Mouse (Mus musculus): Measurements from ENCODE around the gene Gnao1. TPM values are rescaled to one million over a fixed set of nuclear protein-coding genes. Genes with fewer than 3 reads are reported as not detected.
A peak's percentile ranks its signal among the peaks of the same experiment; 100 is the strongest.

Gnao1 gene
- total RNA-seq (2021): 1 to 10 TPM; 7.0 to 9.8 TPM
- long read RNA-seq, experiment 1: 0 reads
- long read RNA-seq, experiment 2, partial matches to known transcripts: 1 of 2 reads
- long read RNA-seq, experiment 2, other reads (novel, unspliced or antisense): 0 of 2 reads

DNA sequence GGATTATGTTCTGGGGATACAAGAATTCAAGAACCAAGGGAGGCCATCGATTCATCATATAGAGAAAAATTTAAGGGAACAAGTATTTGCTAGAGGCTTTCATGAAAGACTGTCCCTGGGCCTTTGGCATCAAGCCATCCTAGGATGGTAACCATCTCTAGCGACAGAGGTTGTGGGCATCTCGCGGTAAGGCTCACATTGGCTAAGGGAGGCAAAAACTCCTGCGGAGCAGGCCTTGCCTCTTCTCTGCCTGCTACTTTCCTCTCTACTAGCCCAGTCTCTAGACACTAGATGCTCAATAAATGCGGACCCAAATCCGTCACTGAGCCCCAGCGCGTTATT lies at the start of gene Gnao1:
Gene Gnao1 (plus strand): TSS at position 281 of the 342 bp plus-strand sequence.
- intact Hi-C loops (cut with DNase I): loop anchor here (5.0 to 10.0 kb wide), 2 partner anchors 95 to 147 kb away; no protein-coding TSS in a partner anchor
- no peak for DNase-seq

DNA sequence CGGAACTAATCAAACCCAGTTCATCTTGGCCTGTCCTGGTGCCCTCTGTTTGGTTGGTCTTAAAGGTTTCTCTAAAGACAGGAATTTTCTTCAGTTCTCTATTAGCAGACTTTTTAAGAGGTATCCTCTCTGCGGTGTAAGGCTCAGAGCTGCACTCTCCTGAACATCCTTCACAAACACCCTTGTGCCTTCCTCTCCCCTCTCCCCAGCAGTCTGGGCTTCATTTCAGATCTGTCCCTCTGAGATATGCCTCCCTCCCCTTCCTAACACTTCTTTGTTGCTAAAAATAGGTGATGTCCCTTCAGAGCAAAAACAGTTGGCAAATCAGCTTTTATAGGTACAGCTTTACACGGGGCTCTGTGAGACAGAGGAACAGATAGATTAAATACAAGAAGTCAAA lies 32.2 kb upstream of the Gnao1 start:
- DNase-seq: no peak
- intact Hi-C loops (cut with DNase I): no loop called here

DNA sequence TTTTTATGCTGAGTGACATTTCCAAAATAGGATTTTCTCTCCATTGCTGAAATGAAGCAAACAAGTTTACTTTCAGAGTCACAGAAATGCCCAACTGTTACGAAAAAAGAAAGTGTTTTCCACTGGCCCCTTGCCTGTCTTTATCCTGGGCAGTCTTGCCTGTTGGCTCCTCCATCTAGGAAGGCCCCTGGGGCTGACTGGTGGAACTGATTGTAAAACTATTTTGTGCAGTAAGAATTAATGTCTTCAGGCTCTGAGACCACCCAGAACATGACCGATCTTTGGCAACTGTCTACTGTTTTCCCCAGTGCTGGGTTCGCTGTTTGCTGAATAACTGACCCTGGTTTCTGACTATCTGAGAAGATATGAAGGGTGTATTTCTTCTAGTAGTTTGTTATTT lies 540 bp upstream of the Gnao1 start:
- intact Hi-C loops (cut with DNase I): no loop called here
- no peak for DNase-seq

DNA sequence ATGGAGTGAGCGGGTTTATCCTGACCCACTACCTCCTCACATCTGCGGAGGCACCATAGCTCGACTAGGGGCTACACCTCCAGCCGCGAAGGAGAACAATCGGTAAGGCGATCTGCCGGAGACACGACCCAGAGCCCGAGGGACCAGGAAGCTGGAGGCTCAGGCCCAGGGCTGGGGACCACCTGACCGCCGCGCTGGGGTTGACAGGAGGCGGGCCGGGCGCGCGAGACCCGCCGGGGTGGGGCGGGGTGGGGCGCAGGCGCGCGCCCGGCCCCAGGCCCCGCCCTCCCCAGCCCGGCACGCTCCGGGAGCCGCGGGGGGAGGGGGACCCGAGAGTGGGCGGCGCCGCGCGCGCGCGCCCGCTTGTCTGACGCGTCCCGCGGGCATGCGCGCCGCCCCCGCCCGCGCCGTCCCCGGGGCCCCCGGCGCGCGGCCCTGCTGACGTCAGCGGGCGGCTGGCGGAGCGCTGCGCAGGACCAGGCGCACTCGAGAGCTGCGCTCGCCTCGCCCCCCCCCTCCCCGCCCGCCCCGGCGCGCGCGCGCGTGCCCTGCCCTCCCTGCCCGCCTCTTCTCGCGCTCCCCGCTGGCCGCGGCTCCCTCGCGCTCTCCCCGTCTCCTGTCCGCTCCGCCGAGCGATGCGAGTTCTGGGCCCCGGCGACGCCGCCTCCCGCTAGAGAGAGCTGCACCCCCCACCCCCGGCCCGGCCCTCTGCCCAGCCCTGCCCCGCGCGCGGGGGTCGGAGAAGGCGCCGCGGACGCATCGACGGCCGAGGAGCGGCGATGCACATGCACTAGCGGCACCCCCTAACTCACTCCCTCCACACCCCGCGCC lies 477 bp downstream of the Gnao1 start:
- intact Hi-C loops (cut with DNase I): loop anchor here (5.0 to 10.0 kb wide), 2 partner anchors 95 to 148 kb away; no protein-coding TSS in a partner anchor
- DNase-seq: peak; percentile 62 to 84

DNA sequence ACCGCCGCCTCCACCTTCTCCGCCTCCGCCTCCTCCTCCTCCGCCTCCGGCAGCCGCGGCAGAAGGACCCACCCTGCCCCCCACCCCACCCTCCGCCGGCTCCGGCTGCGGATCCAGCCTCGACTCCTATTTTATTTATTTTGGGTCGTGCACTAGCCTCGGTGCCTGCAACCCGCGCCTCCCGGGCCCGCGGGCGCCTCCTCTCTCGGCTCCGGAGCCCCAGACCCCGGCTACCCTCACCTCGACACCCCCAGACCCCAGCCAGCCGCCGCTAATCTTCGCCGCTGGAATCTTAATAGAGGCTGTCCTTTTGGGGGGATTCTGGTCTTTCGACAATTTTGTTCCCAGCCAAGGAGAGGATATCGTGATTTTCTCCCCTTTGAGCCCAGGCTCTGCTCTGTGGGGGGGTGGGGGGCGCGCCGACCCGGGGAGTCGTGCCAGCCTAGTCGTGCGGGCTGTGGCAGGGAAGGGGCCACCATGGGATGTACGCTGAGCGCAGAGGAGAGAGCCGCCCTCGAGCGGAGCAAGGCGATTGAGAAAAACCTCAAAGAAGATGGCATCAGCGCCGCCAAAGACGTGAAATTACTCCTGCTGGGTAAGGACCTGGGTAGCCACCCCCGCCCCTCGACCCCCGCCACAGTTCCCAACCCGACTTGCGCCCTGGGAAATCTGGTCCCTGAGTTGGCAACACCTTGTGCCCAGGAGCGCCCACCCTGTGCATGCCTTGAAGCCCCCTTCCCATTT lies 1.3 kb downstream of the Gnao1 start:
- no peak for DNase-seq
- intact Hi-C loops (cut with DNase I): loop anchor here (5.0 to 10.0 kb wide), 2 partner anchors 94 to 149 kb away; no protein-coding TSS in a partner anchor

DNA sequence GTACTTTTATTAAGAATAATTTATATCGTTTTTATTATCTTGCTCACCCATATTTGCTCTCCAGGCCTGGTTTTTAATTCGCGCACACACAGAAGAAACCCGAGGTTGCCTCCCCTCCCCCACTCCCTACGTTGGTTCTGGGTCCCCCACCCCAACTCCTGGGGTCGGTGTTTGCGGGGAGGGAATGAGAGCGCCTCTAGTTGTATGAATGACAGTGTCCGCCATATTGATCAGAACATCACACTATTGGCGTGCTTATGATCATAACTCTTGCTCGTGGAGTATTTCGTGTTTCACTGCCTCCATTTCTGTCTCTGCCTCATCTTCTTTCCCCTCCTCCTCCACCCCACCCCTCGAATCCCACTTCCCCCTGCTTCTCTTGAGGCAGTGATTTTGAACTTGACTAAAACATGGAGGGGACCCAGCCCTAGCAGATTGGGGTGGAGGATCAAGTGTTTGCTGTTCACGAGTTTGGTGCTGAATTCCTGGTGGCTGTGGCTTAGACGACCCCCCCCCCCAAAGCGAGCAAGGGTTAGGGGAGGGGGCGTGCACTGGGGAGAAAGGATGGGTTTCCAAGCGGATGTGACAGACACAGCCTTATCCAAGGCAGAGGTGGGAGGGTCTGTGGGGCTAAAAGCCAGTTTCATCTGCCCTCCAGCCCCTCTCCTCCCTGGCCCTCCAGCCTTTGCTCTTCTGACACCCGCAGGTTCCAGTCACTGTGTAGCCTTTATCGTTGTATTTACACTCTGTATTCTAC lies 2.1 kb downstream of the Gnao1 start:
- intact Hi-C loops (cut with DNase I): loop anchor here (2.0 to 10.0 kb wide), 3 partner anchors 93 to 150 kb away; no protein-coding TSS in a partner anchor
- no peak for DNase-seq

DNA sequence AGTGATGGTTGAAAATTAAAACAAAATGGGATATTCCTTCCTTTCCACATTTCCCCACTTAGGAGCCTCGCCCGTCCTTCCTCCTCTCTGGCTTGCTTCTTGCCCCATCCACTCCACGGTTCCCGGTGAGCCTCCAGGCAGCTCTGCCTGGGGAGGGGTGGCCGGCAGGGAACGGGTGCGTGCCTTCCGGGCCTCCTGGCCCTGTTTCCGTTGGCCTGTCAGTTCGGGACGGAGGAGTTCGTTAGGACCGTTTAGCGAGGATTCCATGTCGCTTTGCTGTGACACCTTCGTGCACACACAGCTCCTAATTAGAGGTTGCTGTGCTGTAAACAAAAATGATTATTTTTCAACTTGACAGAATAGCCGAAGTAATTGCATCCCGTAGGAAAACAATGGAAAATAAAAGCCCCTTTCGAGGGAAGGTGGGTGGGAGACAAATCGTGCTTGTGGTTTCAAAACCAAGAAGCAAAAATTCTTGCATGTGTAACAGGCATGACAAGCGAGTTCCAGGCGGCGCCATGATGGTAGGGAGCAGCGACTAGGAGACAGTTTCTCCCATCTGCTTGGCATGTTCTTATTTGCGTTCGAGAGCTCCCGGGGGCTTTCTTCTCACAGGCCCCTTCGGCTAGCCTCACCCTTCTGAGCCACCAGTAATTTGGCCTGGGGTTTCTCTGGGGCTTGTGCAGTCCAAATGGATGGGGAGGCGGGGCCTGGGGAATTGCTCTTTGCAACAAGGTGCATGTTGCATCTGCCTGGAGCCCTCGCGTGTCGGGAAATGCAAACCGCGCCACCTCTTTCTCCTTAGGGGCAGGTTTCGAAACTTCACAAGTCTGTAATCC lies 3.0 kb downstream of the Gnao1 start:
- no peak for DNase-seq
- intact Hi-C loops (cut with DNase I): loop anchor here (2.0 to 10.0 kb wide), 3 partner anchors 92 to 150 kb away; no protein-coding TSS in a partner anchor

DNA sequence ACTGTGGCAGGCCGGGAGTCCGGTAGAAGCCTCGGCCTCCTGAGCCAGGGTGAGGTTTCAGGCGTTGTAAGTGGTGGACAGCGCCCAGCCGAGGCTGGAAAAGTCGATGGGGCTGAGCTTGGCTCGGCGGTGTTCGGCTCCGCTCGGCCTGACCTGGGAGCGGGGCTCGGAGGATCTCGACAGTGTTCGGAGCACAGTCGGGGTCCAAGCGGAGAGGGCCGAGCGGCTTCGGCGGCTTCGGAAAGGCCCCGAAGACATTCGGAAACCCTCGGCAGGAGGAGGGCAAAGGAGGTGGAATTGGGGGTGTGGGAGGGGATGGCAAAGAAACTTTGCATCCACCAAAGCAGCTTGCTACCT lies 3.6 kb downstream of the Gnao1 start:
- intact Hi-C loops (cut with DNase I): loop anchor here (2.0 to 10.0 kb wide), 3 partner anchors 91 to 151 kb away; no protein-coding TSS in a partner anchor
- peak; percentile 84 to 86 for DNase-seq

DNA sequence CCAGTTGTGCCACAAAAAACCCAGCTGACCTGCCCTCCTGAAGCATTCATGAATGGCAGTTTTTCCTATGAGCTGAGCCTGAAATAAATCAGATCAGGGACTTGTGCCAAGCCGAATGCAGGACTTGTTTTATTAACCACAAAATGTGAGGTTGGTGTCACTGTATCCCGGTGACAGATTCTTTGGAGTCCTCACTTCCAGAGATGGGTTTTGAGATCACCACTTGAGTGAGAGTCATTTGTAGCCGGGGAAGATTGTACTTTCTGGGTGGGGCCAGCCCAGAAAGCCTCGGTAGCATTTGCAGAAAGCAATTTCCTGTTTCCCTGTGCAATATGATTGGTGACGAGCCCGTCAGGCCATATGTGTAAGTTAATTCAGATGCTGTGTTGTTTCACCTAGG lies 4.5 kb downstream of the Gnao1 start:
- intact Hi-C loops (cut with DNase I): loop anchor here (5.0 to 10.0 kb wide), 2 partner anchors 91 to 152 kb away; no protein-coding TSS in a partner anchor

DNA sequence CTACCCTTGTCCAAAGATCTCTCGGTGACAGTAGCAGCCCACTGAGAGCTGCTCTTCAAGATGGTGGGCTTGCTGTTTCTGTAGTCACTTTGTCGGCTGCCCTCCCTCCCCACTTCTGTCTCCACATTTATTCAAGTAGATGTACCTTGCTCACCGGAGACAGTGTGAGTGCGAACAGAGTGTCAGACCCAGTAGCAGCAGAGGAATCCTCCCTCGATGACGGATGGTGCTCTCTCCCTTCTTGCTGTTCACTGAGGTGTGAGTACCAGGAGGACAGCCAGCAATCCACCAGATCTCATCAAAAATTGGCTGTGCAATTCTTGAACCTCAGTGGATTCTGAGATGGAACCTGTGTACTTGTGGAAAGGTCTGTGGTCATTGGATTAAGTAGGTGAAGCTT lies 6.5 kb downstream of the Gnao1 start:
- intact Hi-C loops (cut with DNase I): loop anchor here (10.0 kb wide), 1 partner anchor 89 kb away; no protein-coding TSS in a partner anchor
- DNase-seq: no peak

More for the DNA sequence above, 4.5 kb downstream of the Gnao1 start:
- DNase-seq: no peak

DNA sequence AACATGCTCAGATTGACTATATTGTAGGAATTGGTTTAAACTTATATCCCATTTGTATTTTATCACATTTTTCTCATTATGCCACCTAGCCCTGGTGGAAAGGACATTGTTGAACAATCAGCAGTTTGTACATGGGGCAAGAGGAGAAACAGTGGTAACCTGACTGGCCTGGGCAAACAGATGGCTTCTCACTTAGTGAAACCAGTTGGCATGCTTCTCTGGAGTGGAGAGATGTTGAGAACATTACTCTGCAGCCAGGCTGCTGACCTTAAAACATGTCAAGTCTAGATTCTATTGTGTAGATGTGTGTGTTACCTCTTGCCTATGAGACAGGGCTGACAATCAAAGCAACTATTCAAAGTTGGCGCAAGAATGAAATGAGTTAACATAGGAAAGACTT lies 7.6 kb downstream of the Gnao1 start:
- intact Hi-C loops (cut with DNase I): loop anchor here (10.0 kb wide), 1 partner anchor 87 kb away; no protein-coding TSS in a partner anchor
- no peak for DNase-seq

DNA sequence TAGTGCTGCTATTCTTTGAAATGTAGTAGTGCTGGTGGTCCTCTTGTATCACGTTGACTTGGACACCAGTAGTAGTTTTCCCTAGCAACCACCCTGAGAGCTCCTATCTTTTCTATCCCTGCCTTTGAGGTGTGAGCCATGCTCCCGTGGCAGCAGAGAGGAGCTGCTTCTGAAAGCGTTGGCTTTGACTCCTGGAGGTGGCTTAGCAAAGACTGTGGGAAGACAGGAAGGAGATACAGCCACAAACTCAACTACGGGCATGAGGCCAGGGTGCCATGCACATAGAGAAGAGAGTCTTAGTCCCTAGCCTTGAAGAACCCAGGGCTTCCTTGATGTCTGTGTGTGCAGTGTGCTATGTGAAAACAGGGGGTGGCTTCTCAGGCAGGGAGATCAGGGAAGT lies 10.2 kb downstream of the Gnao1 start:
- no peak for DNase-seq
- intact Hi-C loops (cut with DNase I): loop anchor here (10.0 kb wide), 1 partner anchor 85 kb away; no protein-coding TSS in a partner anchor

DNA sequence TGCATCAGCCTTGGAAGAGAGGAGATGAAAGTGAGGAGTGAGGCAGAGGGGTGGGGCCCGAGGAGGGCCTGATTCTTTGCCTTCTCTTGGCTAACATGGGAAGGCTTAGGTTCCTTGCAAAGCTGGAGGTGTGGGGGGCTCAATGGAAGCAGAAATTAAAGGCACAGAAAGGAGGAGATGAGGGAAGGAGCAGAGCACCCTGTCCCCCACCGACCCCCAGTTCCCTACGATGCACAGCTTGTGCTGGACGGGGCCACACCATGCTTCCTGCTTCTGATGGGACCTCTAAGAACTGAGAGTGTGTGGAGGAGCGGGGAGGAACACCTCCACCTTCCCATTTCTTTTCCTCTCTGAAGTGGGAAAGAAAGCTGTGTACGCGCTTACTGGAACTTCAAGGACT lies 11.6 kb downstream of the Gnao1 start:
- DNase-seq: no peak
- intact Hi-C loops (cut with DNase I): no loop called here

DNA sequence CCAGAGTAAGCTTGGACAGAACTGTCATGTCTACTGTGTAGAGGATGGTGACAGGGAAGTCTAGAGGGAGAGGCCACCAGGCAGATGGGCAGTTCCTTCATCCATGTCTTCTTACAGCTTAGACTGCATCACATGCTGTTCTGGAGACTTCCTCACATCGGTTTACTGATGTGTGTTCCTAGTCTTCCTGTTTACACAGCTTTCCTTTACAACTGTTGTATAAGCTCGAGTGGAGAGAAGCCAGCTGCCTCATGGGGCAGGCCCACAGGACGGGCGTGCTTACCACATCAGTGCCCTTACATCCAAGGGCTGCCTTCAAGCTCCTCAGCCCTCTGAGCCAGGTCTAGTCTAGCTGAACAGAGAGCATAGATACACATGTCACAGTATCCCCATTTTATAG lies 15.6 kb downstream of the Gnao1 start:
- intact Hi-C loops (cut with DNase I): no loop called here
- no peak for DNase-seq

DNA sequence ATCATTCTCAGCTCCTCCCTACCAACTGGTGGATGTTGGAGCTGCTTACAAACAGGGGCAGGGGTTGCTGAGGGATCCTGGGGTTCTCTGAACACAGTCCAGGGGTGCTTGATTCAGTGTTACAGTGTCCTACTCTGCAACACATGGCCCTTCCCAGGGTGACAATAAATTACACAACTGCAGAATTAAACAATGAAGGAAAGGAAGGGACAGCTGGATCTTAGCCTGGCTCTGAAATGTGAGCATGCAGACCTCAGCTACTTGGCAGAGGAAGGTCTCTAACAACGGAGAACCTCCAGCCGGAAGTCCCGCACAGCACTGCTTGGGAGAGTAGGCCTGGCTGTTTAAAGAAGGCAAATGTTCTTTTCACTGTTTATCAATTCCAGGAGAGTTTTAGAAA lies 20.9 kb downstream of the Gnao1 start:
- no peak for DNase-seq
- intact Hi-C loops (cut with DNase I): no loop called here

DNA sequence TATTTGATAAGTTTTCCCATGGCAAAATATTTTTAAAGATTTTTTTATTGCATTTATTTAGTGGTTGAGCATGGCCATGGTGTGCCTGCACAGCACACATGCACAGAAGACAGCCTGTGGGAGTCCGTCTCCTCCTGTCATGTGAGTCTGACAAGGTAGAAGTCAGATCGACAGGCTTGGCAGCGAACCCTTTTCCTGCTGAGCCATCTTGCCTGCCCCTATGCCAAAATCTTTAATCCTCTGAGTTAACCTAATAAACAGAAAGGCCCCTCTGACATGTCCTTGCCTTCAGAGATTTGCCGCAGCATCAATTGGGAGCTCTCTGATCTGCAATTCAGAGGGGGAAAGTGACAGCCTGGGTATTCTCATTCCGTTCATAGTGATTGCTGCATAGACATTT lies 26.0 kb downstream of the Gnao1 start:
- no peak for DNase-seq
- intact Hi-C loops (cut with DNase I): no loop called here

DNA sequence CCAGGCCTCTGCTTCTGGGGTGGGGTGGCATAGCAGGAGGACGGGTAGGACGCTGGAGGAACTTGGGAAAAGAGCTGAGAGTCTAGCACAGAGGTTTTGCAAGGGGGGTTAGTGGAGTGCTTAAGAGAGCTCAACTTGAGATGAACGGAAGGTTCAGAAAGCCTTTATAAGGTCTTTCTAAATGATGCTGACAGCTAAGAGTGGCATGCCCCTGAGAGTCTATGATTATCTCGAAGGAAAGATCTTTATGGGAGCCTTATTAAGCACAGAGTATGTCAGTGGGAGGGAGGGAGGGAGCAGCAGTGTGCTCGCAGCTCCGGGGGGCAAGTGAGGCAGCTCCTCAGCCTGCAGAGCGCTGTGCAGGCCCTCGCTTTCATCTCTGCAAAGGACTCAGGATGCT lies 29.3 kb downstream of the Gnao1 start:
- intact Hi-C loops (cut with DNase I): no loop called here
- DNase-seq: no peak

DNA sequence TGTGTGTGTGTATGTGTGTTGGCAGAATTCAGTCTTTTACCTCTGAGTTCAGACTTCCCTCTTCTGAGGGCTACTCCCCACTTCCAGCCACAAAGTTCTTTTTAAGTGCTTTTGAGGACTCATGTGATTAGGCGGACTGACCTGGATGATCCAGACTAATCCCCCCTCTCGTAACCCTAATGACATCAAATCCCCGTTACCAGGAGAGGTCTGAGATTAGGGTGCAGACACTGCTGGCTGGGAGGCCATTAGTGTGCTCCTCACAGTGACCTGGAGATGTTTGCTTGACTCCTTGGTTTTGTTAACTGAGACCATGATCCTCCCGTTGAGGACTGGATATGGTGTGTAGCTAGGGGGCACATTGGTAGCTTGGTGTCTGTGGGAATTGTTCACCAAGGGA lies 30.7 kb downstream of the Gnao1 start:
- intact Hi-C loops (cut with DNase I): loop anchor here (10.0 kb wide), 1 partner anchor 246 kb away; no protein-coding TSS in a partner anchor

More for the DNA sequence above, 30.7 kb downstream of the Gnao1 start:
- no peak for DNase-seq

Data from gastrocnemius, postnatal 36 days (tissue).